ENCODE assay signal across 10 mouse cellular contexts in the genomic region with DNA sequence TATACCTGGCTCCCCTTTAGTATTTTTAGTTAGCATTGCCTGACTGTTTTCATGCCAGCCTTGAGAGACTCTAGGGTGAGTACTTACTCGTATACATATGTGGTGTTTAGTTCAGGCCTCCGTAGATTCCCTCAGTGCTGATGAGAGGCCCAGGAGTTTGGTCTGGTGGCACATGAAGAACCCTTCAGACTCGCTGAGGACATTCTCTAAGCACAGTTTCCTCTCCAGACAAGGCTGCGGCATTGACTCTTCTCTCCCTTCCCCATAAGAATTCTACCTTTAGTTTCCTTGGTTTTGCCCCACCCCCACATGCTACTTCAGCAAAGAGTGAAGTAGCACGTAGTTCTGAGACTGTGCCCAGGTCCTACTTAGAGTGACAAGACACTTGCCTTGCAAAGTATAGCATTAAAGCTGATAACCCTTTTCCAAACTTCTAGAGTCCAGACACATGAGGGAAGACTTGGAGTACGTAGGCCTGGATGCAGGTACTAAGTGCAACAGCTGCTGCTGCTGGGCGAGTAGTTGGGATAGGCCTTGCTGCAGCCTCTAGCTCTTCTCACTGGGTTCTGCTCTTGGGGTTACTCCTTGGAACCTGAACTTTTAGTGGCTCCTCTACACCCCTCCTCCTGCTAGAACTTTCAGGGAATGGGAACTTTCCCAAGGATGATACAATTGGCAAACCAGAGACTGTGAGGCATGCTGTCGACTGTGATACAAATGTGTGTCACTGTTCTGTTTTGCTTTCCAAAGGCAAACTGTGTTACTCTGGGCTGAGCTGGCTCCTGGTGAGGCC.
"Had no signal": no experiment of that assay in that cellular context is flagged by ENCODE, and none has a peak within 500 bp of the region (broad histone marks: within the 10 kb centered on the region; RNA-seq: fewer than 3 reads in every experiment).

No protein-coding gene starts in this region.

- DNase-seq: kidney, postnatal 25 days; midbrain, embryonic 14.5 days; right cerebral cortex, adult 18-20 months had no signal

- H3K9me3 ChIP-seq: limb, embryonic 13.5 days; midbrain, embryonic 10.5 days; neural tube, embryonic 15.5 days had no signal

- H3K4me3 ChIP-seq: left cerebral cortex, adult 2 months; limb, embryonic 13.5 days; midbrain, embryonic 10.5 days; myocyte; neural tube, embryonic 15.5 days had no signal

- H3K4me2 ChIP-seq: limb, embryonic 13.5 days; neural tube, embryonic 15.5 days had no signal

- H3K9ac ChIP-seq: limb, embryonic 13.5 days; liver, embryonic 14.5 days; neural tube, embryonic 15.5 days had no signal

- H3K27me3 ChIP-seq: limb, embryonic 13.5 days; neural tube, embryonic 15.5 days had no signal

- H3K4me1 ChIP-seq: limb, embryonic 13.5 days; midbrain, embryonic 10.5 days; neural tube, embryonic 15.5 days had no signal

- H3K27ac ChIP-seq: left cerebral cortex, adult 2 months; limb, embryonic 13.5 days; liver, embryonic 14.5 days; midbrain, embryonic 10.5 days; neural tube, embryonic 15.5 days; stomach, postnatal 0 days had no signal
